Mouse (Mus musculus): ENCODE measurements around the gene Lcat.

Lcat gene

DNA sequence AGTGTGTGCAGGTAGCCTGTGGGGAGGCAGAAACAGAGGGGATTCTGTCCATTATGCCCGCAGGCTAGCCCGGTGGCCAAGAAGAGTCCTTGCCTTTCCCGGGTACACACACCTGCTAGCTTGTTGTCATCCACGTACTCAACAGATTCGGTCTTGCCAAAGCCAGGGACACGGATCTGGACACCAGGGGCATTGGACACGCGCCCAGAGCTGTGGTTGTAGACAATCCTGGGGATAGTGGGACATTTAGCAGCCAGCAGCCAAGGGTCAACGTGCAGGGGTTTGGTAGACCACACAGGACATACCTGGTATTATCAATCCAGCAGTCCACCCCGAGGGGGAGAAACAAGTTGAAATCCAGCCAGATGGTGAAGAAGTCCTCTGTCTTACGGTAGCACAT, 1.2 kb downstream of the Lcat start:
- no peak for DNase-seq

- peak; percentile 31 for DNase-seq
Observed at GRCm38 (mm10) chr8:105938306-105938669, 4.9 kb downstream of the Lcat start, which contains the start of gene Psmb10. Psmb10 (minus strand) TSS chr8:105938444.

DNA sequence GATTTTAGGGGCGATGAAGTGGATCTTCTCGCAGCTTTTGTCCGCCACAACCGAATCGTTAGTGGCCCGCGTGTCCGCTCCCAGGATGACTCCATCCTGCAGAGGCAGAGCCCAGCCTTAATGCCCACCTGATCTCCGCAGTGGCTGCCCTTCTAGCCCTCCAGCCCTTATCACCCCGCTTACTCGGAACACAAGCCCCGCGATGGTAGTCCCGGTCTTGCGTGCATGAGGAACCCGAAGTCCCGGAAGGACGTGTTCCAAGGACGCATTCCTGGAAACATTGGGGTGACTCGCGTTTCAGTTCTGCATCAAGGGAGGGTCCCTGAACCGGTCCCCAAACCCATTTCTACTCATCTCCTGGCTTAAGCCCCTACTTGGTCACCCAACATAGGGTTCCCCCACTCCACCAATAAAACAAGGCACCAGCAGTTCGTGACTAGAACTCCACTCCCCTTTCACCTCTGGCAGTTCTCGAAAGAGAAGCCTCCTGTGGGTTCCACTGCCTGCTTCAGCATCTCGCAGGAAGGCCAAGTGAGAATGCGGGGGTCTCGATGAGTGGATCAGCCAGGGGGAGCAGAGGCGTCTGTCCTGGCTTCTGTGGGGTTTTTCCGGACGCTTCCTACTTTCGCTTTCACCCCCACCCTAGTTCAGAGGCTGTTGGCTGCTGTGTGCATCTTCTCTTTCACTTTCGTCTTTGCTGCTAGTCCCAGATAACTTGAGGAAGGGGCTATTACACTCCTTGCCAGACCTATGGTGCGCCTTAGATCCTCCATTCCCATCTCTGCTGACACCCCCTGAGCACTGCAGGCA, 5.5 kb downstream of the Lcat start:
- DNase-seq, result peak; percentile 38

DNA sequence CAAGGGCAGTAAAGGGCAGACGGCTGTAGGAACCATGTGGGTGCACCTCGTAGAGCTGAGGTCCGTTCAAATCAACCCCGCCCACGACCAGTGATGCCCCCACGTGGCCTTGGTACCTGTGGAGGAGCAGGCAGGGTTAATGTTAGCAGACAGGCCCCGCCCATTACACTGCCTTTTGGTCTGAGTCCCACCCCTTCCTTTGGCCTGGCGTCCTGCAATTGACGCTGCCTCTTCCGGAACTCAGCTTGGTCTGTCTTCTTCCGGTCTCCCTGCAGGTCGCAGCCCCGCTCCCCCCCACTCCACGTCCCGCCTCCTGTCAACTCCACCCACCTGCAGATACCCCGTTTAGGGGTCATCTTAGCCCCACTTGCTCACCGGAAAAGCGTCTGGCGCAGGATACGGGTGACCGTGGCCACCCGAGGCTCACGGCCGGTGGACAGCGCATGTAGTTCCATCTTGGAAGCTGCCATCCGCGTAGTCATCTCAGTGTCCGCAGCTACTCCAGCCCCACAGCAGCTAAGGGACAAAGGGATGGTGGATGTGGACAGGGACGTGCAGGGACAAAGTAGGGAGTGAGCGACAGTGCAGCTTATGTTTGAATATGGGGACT, 6.2 kb downstream of the Lcat start:
- peak; percentile 94 for DNase-seq

DNA sequence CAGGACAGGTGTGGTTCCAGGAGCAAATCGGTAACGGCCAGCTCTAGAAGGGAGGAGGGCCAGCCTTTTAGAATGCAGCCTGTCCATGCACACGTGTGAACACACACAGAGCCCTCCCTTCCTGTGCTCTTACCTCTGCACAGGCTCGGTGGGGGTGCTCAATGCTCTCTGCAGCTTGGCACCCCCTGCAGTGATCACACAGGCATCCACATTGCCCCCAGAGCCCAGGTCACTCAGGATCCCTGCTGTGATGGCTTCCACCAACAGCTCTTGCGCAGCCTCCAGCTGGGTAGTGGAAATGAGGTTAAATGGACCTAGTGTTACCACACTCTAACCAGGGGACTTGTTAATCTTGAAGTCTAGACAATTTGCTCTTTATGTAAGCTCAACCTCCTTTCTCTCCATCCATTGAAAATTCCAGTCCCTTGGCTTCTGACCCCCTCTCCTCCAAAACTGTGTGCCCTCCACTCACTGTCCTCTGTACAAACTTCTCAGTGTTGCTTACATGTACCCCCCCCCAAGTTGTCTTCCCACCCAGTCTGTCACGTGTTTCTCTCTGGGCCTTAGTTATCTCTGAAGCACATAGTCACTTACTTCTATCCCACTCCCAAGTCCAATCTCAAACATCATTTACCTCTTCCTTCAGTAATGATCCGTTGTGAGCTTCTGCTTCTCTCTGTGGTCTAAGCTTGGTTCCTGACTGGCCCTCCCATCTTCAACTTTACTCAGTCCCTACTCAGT, 7.1 kb downstream of the Lcat start:
- DNase-seq, result peak; percentile 9

GRCm38 (mm10) chr8:105935105-105935504, 8.1 kb downstream of the Lcat start:
- no peak for DNase-seq

DNA sequence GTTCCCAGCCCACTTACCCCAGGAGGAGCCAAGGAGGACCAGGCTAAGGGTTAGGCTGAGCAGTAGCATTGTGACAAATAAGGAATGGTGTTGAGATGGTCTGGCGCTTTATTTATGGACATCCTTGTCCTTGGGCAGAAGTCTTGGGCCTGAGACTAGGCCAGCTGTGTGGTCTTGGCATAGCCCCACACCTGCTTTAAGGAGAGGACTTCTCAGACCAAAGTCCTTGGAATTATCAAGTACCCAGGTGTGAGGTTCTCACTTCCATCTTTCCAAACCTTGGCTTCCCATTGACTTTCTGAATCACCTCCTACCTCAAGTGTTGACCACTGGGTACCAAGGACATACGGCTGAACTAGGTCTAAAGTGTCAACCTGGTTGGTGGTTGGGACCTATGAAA, 9.4 kb downstream of the Lcat start, which contains the start of gene Ctrl:
Ctrl (minus strand) TSS at position 101 of the 400 bp plus-strand sequence.
- no peak for DNase-seq

- DNase-seq, result no peak
Observed at GRCm38 (mm10) chr8:105932525-105932924, 10.7 kb downstream of the Lcat start.

DNA sequence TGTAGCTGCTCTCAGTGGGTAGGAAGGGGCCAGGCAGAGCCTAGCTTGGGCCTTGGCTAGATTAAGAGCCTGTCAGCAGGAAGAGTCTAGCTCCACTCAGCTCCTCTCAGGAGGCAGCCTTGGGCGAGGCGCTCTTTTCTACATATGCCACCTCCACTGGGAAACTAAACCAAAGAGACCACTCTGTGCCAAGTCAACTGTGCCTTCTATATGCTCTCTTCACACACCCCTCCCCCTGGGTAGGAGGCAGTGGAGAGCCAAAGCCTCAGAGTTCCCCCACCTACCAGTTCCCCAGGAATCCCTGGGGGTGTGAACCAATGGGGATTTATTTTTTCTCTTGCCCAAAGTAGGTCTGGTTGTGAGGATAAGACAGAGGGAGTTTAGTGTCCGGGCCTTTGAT, 11.9 kb downstream of the Lcat start:
- DNase-seq, result no peak

DNA sequence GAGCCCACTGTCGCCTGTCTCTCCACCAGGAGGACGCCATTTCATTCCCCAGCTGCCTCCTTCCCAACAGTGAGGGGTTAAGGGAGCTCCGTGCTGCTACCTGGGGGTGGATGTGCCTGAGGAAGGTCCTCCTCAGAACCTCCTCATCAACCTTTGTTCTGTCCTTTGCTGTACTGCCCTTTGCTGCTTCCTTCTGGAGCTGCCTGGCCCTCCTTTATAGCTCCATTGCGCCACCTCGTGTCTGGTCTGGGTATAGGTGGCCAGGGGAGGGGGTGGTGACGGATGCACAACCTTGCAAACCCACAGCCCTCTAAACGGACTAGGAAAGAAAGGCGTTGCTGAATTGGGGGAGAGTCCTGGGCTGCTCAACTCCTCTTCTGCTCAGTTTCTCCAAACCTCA, 12.6 kb downstream of the Lcat start:
- peak; percentile 75 for DNase-seq

GRCm38 (mm10) chr8:105925123-105925522, 18.1 kb downstream of the Lcat start:
- no peak for DNase-seq

DNA sequence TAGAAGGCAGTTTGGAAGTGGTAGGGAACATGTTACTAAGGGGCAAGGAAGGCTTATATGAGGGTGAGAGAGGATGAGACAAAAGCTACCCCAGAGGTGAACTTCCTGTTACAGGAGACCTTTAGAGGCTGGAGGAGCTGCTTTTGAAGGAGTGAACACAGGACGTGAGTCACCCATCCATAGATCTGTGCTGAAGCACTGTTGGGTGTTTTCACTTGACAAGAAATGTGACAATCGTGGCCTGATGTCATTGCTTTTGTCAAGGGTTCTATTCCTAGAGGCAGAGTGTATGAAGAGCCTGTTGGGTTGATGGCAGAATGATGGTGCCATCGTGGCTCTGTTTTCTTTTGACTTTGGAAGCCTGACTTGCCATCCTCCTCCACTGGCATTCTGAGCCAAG, 23.8 kb downstream of the Lcat start:
- DNase-seq, result no peak

GRCm38 (mm10) chr8:105900941-105901616, 42.1 kb downstream of the Lcat start:
- no peak for DNase-seq

GRCm38 (mm10) chr8:105900180-105900940, 42.8 kb downstream of the Lcat start, which contains the start of gene Pskh1:
Pskh1 (plus strand) TSS chr8:105900441.
- peak; percentile 96 for DNase-seq

DNA sequence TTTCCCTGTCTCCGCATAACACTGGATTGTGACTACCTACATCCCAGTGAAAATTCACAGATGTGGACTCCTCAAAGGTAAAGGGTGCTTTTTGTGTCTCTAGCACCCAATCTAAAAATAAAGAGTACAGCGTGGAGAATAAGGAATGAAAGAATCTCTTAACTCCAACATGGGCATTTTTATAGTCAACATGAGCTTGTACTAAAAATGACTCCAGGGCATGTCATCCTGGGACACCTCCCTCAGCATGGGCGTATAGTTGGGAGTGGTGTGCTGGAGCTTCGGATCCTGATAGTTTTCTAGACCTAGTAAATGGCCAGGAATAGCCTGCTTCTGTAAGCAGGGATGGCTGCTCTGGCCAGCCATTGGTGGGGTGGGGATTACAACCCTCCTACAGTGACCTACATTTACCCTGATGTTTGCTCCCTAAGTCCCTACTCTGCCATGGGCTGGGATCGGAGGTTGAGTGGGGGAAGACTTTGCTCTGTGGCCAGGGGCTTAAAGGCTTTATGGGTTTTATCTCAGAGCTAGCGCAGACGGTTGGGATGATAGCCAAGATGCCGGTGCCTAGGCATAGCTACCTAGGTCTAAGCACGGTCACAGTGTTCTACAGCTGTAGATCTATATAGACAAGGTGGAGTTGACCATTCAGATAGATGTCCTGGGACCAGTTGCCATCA, 45.2 kb downstream of the Lcat start:
- DNase-seq, result no peak

- DNase-seq, result peak; percentile 86
Observed at GRCm38 (mm10) chr8:105893339-105893738, 49.8 kb downstream of the Lcat start, which contains the start of gene Nrn1l. Nrn1l (plus strand) TSS chr8:105893567.

GRCm38 (mm10) chr8:105892432-105892831, 50.8 kb downstream of the Lcat start:
- DNase-seq, result peak; percentile 20

GRCm38 (mm10) chr8:105890870-105891269, 52.3 kb downstream of the Lcat start:
- DNase-seq, result no peak

GRCm38 (mm10) chr8:105889756-105890465, 53.3 kb downstream of the Lcat start:
- DNase-seq, result no peak

All from embryo, embryonic 11 days (tissue).